Mouse (Mus musculus) MEL (cell line): ENCODE results near the gene Gprasp1. TPM values are rescaled to one million over a fixed set of nuclear protein-coding genes. Genes with fewer than 3 reads are reported as not detected.
"Not testable (repeated sequence)": the region's sequence is repeated elsewhere in the genome, so short reads cannot be mapped to it uniquely, and the experiment has no call there.

Experiments used
- DNase-seq: peaks from one replicate; pipeline ENCODE4 v3.0.0; 2011; ENCODE audit warnings: low read depth, low spot score
- H3K27ac ChIP-seq: 2 replicates; pipeline ENCODE4 v1.5.1; 2012; ENCODE audit warnings: low read depth, mild to moderate bottlenecking, control low read depth, low read length, moderate library complexity; ENCODE audit not compliant: control insufficient read depth
- H3K27me3 ChIP-seq, 2 experiments: fragments of 150-350 bp in 1 of 2; sonication (generic) in 1 of 2; 2 replicates each; pipeline ENCODE4 v1.6.1; 2012; ENCODE audit warnings: low read length in 2 of 2, mild to moderate bottlenecking in 2 of 2, improper control_type of control experiment in 1 of 2, moderate library complexity in 1 of 2; ENCODE audit not compliant: insufficient read depth in 2 of 2, control insufficient read depth in 1 of 2
- H3K36me3 ChIP-seq, 2 experiments: 2 replicates each; pipeline ENCODE4 v1.6.1; 2012 to 2014; ENCODE audit warnings: low read length in 2 of 2, improper control_type of control experiment in 1 of 2, inconsistent platforms in 1 of 2, mild to moderate bottlenecking in 1 of 2; ENCODE audit not compliant: insufficient read depth in 2 of 2, control insufficient read depth in 1 of 2
- H3K4me1 ChIP-seq, 2 experiments: fragments of 150-350 bp in 1 of 2; sonication (generic) in 1 of 2; 2 replicates each; pipeline ENCODE4 v1.6.1; 2012; ENCODE audit warnings: low read length in 2 of 2, improper control_type of control experiment in 1 of 2, mild to moderate bottlenecking in 1 of 2; ENCODE audit not compliant: insufficient read depth in 2 of 2, control insufficient read depth in 1 of 2
- H3K4me3 ChIP-seq, 2 experiments: fragments of 150-350 bp in 1 of 2; sonication (generic) in 1 of 2; 2 replicates each; pipeline ENCODE4 v1.5.1; 2012; ENCODE audit warnings: low read depth in 2 of 2, low read length in 2 of 2, mild to moderate bottlenecking in 2 of 2, moderate library complexity in 2 of 2, control low read depth in 1 of 2, improper control_type of control experiment in 1 of 2; ENCODE audit not compliant: control insufficient read depth in 1 of 2, insufficient read depth in 1 of 2
- H3K79me2 ChIP-seq: 2 replicates; pipeline ENCODE4 v1.6.1; 2012; ENCODE audit warnings: mild to moderate bottlenecking, low read length, moderate library complexity; ENCODE audit not compliant: control insufficient read depth, poor library complexity, insufficient read depth
- H3K9ac ChIP-seq: 2 replicates; pipeline ENCODE4 v1.6.1; 2012; ENCODE audit warnings: low read depth, mild to moderate bottlenecking, control low read depth, low read length, moderate library complexity; ENCODE audit not compliant: control insufficient read depth, poor library complexity, severe bottlenecking
- H3K9me3 ChIP-seq: fragments of 150-350 bp; sonication (generic); replicated peaks from 2 replicates; pipeline ENCODE4 v1.6.1; 2012; ENCODE audit warnings: mild to moderate bottlenecking, low read length, improper control_type of control experiment, moderate library complexity; ENCODE audit not compliant: insufficient read depth
- CHD2 ChIP-seq: IDR thresholded peaks from 2 replicates; pipeline ENCODE4 v1.6.1; 2011; ENCODE audit warnings: low read length, improper control_type of control experiment
- E2F4 ChIP-seq: IDR thresholded peaks from 2 replicates; pipeline ENCODE4 v1.6.1; 2011; ENCODE audit warnings: low read depth, low read length, improper control_type of control experiment, borderline replicate concordance
- JUND ChIP-seq: IDR thresholded peaks from 2 replicates; pipeline ENCODE4 v1.6.1; 2011; ENCODE audit warnings: low read depth, mild to moderate bottlenecking, improper control_type of control experiment, low read length
- MAFK ChIP-seq: IDR thresholded peaks from 2 replicates; pipeline ENCODE4 v1.6.1; 2011; ENCODE audit warnings: low read depth, mild to moderate bottlenecking, low read length, improper control_type of control experiment, borderline replicate concordance
- MAX ChIP-seq: IDR thresholded peaks from 2 replicates; pipeline ENCODE4 v1.6.1; 2011; ENCODE audit warnings: low read length, improper control_type of control experiment
- MAZ ChIP-seq: IDR thresholded peaks from 2 replicates; pipeline ENCODE4 v1.6.1; 2012; ENCODE audit warnings: low read depth, mild to moderate bottlenecking, inconsistent platforms, low read length, improper control_type of control experiment
- MEF2A ChIP-seq: IDR thresholded peaks from 2 replicates; pipeline ENCODE4 v1.6.1; 2014; ENCODE audit warnings: low read depth, mild to moderate bottlenecking, inconsistent platforms, low read length, improper control_type of control experiment; ENCODE audit not compliant: poor library complexity, insufficient replicate concordance, severe bottlenecking; ENCODE audit errors: extremely low read depth
- MXI1 ChIP-seq: IDR thresholded peaks from 2 replicates; pipeline ENCODE4 v1.6.1; 2011; ENCODE audit warnings: mild to moderate bottlenecking, low read depth, low read length, improper control_type of control experiment
- MYB ChIP-seq: IDR thresholded peaks from 2 replicates; pipeline ENCODE4 v1.6.1; 2011; ENCODE audit warnings: mild to moderate bottlenecking, low read depth, low read length, improper control_type of control experiment
- MYC ChIP-seq: IDR thresholded peaks from 2 replicates; pipeline ENCODE4 v1.6.1; 2011; ENCODE audit warnings: low read depth, mild to moderate bottlenecking, low read length, improper control_type of control experiment, moderate library complexity
- NELFE ChIP-seq: IDR thresholded peaks from 2 replicates; pipeline ENCODE4 v1.6.1; 2011; ENCODE audit warnings: low read depth, low read length, improper control_type of control experiment
- NRF1 ChIP-seq: IDR thresholded peaks from 2 replicates; pipeline ENCODE4 v1.6.1; 2014; ENCODE audit warnings: low read depth, mild to moderate bottlenecking, inconsistent platforms, low read length, improper control_type of control experiment, moderate library complexity; ENCODE audit not compliant: poor library complexity, insufficient read depth, severe bottlenecking
- POLR2A ChIP-seq, 2 experiments: IDR thresholded peaks; 2 replicates each; pipeline ENCODE4 v1.6.1; 2011 to 2012; ENCODE audit warnings: low read length in 2 of 2, mild to moderate bottlenecking in 2 of 2, control low read depth in 1 of 2, improper control_type of control experiment in 1 of 2, low read depth in 1 of 2, moderate library complexity in 1 of 2; ENCODE audit not compliant: control insufficient read depth in 1 of 2, insufficient read depth in 1 of 2, poor library complexity in 1 of 2
- POLR2AphosphoS5 ChIP-seq: IDR thresholded peaks from 2 replicates; pipeline ENCODE4 v1.6.1; 2012; ENCODE audit warnings: low read depth, borderline replicate concordance, mild to moderate bottlenecking, inconsistent platforms, low read length, moderate library complexity, mixed read lengths
- SIN3A ChIP-seq: IDR thresholded peaks from 2 replicates; pipeline ENCODE4 v1.6.1; 2012; ENCODE audit warnings: low read length, improper control_type of control experiment, inconsistent platforms
- SMC3 ChIP-seq: IDR thresholded peaks from 2 replicates; pipeline ENCODE4 v1.6.1; 2011; ENCODE audit warnings: low read depth, low read length, improper control_type of control experiment
- UBTF ChIP-seq: IDR thresholded peaks from 2 replicates; pipeline ENCODE4 v1.6.1; 2012; ENCODE audit warnings: low read depth, mild to moderate bottlenecking, inconsistent platforms, low read length, improper control_type of control experiment, moderate library complexity, borderline replicate concordance; ENCODE audit not compliant: insufficient read depth
- USF1 ChIP-seq: IDR thresholded peaks from 2 replicates; pipeline ENCODE4 v1.6.1; 2014; ENCODE audit warnings: low read depth, mild to moderate bottlenecking, inconsistent platforms, low read length, improper control_type of control experiment, moderate library complexity
- ZC3H11A ChIP-seq: IDR thresholded peaks from 2 replicates; pipeline ENCODE4 v1.6.1; 2012; ENCODE audit warnings: low read depth, mild to moderate bottlenecking, inconsistent platforms, low read length, improper control_type of control experiment
- ZNF384 ChIP-seq: IDR thresholded peaks from 2 replicates; pipeline ENCODE4 v1.6.1; 2012; ENCODE audit warnings: low read depth, mild to moderate bottlenecking, inconsistent platforms, low read length, improper control_type of control experiment
- polyA plus RNA-seq, 2 experiments: library from polyadenylated mRNA; stranded (reverse) in 1 of 2; unstranded in 1 of 2; fragments of >175 nt in 1 of 2; fragments of >200 nt in 1 of 2; gene quantifications; 2 replicates each; pipeline versions ENCODE4 v1.2.1 to v1.2.4; 2012; ENCODE audit warnings: low replicate concordance in 2 of 2, low read depth in 1 of 2; ENCODE audit not compliant: insufficient read length in 2 of 2, insufficient read depth in 1 of 2, missing spikeins in 1 of 2
- total RNA-seq: library from RNA; depleted of rRNA; stranded (reverse); fragments of 300-350 nt; gene quantifications from 2 replicates; pipeline ENCODE4 v1.2.3, GENCODE M21; 2012

The Gprasp1 gene
- total and polyA plus RNA-seq, 3 experiments, result 13.8 to 25.0 TPM; not detected in 1

DNA sequence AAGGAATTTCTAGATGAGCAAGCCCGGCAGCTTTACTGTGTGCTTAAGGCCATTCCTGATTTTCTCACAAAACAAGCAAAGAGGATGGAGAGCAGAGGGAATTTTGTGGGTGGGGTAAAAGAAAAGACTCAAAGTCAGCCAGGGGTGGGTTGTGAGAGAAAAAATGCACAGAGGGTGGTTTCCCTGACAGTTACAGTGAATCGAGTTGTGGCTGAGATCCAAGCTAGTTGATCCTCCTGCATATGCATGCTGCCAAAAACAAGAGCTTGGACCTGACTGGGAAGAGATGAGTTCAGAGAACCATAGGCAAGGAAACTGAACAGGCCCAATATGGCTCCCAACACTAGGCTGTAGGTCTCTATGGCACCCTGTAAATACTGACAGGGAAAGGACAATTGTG, 95.4 kb downstream of the Gprasp1 start:
- H3K79me2 ChIP-seq, result no peaks in the 10 kb centered on the region
- no peaks in the 10 kb centered on the region for H3K9me3 ChIP-seq
- H3K4me3 ChIP-seq, result no peak overlapping the region
- H3K27me3 ChIP-seq, result peaks cover 0 to 1% of the 10 kb centered on the region in 2 experiments; a peak in 1 of 4 replicates
- H3K9ac ChIP-seq, result no peak overlapping the region
- no peaks in the 10 kb centered on the region for H3K4me1 ChIP-seq
- no peak for DNase-seq
- no peaks in the 10 kb centered on the region for H3K36me3 ChIP-seq
- TF ChIP-seq UBTF (no peak), ZNF384 (no peak), MXI1 (no peak), MEF2A (no peak), MAZ (no peak), E2F4 (no peak), MAX (no peak), CHD2 (no peak), NELFE (no peak), JUND (no peak), MAFK (no peak), ZC3H11A (no peak), SIN3A (no peak), MYC (no peak), POLR2AphosphoS5 (no peak), USF1 (no peak), MYB (no peak), NRF1 (no peak), POLR2A (IDR thresholded peaks at IDR 0.05; ENCODE audit: control insufficient read depth in 1 of 2, insufficient read depth in 1 of 2, low read depth in 1 of 2, low read length in 2 of 2, poor library complexity in 1 of 2) (no peak), SMC3 (no peak)
- TF ChIP-seq, all 39 proteins: peak for 0
- no peak overlapping the region for H3K27ac ChIP-seq

DNA sequence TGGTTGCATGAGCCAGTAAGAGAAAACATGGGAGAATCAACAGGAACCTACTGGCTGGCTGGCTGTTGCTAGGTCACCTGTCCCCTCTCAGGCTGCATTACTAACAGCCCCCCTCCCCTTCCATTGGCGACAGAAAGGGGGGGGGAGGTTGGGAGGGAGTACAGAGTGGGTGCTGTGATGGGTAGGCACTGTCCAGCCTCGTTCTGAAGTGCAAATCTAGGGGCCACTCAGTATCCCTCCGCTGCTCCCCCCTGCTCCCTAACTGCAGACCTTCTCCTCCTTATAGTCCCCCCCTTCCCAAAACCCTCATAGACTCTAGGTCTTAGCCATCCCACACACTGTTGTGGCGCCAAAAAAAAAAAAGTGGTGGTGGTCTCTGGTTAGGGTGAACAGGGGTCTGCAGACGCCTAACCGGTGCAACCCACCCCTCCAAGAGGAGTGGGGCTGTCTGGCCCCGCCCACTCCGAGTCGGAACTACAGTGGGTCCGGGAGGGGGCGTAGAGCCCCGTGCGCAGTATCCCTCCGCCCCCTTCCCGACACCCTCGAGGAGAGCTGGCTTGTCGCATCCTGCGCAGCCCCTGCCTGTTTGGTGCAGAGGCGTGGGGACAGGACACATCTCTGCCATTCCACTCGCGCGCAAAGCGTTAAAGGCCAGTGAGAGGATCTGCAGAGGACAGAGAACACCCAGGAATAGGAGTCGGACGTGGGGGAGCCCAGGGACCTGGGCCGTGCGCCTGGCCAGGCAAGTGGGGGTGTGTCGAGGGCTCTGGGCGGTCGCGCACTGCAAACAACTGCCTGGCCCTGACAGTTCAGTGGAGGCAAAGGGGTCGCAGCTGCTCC, 96.2 kb downstream of the Gprasp1 start, which contains the start of gene Gprasp2:
Gprasp2 (plus strand) TSS at position 514 of the 840 bp plus-strand sequence.
- not testable (repeated sequence) for H3K4me1 ChIP-seq, H3K9me3 ChIP-seq, H3K9ac ChIP-seq, H3K36me3 ChIP-seq, H3K79me2 ChIP-seq, H3K4me3 ChIP-seq, H3K27me3 ChIP-seq, DNase-seq, H3K27ac ChIP-seq
